Mouse (Mus musculus) T-cell, adult 66 days (primary cell): Measurements from ENCODE around the gene Phf23. TPM values are rescaled to one million over a fixed set of nuclear protein-coding genes. Genes with fewer than 3 reads are reported as not detected.

Experiments
- total RNA-seq, 2 experiments: library from RNA; stranded (reverse); gene quantifications; 3 replicates in 1 of 2; 4 replicates in 1 of 2; pipeline ENCODE4 v1.2.4; 2023

Phf23 gene
- total RNA-seq: 10 to 100 TPM; 64.4 to 67.2 TPM

DNA sequence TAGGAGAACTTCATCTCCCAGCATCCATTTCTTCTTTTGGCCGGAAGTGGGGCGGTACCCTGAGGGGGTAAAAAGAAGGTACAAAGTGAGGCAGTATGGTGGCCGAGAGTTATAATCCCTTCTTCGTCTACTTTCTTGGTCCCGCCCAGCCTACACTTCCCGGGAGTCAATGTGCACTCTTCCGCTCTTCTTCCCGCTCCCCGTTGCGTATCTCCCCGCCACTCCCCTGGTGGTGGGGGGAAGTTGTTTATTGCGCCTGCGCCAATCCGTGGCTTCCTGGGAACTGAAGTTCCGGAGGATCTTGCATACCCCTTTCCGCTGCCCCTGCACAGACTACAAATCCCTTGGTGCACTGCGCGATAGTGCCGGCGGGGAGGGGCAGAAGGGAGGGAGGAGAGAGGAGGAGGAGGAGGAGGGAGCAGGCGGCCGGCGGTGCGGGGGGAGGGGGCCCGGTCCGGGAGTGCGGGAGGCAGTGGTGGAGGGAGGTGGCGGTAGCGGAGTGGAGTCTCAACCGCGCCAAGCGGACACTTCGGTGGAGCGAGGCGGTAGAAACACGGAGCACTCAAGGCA, at the start of gene Phf23:
TSS of gene Phf23 (plus strand) at position 387 of the 570 bp plus-strand sequence.

GRCm38 (mm10) chr11:69948066-69948762, 47.4 kb upstream of the Phf23 start, which contains the start of gene Slc2a4:
Slc2a4 (minus strand) TSS chr11:69948188.

GRCm38 (mm10) chr11:69964650-69965270, 30.8 kb upstream of the Phf23 start, which contains the start of gene Cldn7:
Cldn7 (plus strand) TSS chr11:69964779.

GRCm38 (mm10) chr11:69981141-69981762, 14.3 kb upstream of the Phf23 start, which contains the start of gene Ctdnep1:
Ctdnep1 (plus strand) TSS chr11:69981156.

DNA sequence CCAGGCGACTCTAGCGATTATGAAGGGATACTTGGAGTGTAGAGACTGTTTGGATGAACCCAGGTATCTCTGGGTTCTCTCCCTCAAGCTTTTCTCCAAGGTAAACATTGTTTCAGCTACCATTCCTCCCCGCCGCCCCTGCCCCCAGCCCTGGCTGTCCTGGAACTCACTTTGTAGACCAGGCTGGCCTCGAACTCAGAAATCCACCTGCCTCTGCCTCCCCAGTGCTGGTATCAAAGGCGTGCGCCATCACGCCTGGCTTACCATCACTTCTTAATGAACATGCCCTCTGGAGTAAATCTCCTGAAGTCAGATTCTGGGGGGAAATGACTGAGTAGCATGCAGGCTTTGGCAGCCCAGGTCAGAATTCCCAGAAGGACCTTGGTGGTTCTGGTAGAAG, 13.4 kb upstream of the Phf23 start, which contains the start of gene Elp5:
TSS of gene Elp5 (minus strand) at position 293 of the 400 bp plus-strand sequence.

GRCm38 (mm10) chr11:69990850-69991691, 4.5 kb upstream of the Phf23 start, which contains the start of gene Gabarap:
Gabarap (plus strand) TSS chr11:69991143.

GRCm38 (mm10) chr11:70000396-70000898, 4.9 kb downstream of the Phf23 start, which contains the start of gene Dvl2:
Dvl2 (plus strand) TSS chr11:70000595.

GRCm38 (mm10) chr11:70014880-70015558, 19.4 kb downstream of the Phf23 start, which contains the start of gene Acadvl:
Acadvl (minus strand) TSS chr11:70015411.

GRCm38 (mm10) chr11:70016669-70017068, 21.1 kb downstream of the Phf23 start, which contains the start of gene Dlg4:
Dlg4 (plus strand) TSS chr11:70016942.

Other genes starting within 250 kb of the Phf23 start
- gene Polr2a, start 237.1 kb upstream of the Phf23 start, total RNA-seq: 100 to 1,000 TPM; 156 to 172 TPM
- gene Slc35g3, start 233.8 kb upstream of the Phf23 start, total RNA-seq: not detected
- 10 to 100 TPM; 46.9 to 48.0 TPM for gene Zbtb4, start 229.9 kb upstream of the Phf23 start, total RNA-seq
- gene Chrnb1, start 199.8 kb upstream of the Phf23 start, total RNA-seq: 1 to 10 TPM; 3.7 to 4.6 TPM
- gene Fgf11, start 193.9 kb upstream of the Phf23 start, total RNA-seq: not detected
- gene Tmem102, start 190.2 kb upstream of the Phf23 start, total RNA-seq: not detected
- gene Gm39566, start 180.5 kb upstream of the Phf23 start, total RNA-seq: not detected
- gene Spem2, start 177.3 kb upstream of the Phf23 start, total RNA-seq: not detected
- not detected for gene Spem1, start 173.6 kb upstream of the Phf23 start, total RNA-seq
- gene Nlgn2, start 158.0 kb upstream of the Phf23 start, total RNA-seq: 1 to 10 TPM in 1 of 2 experiments, under 1 TPM in 1; 0.95 to 1.3 TPM
- 10 to 100 TPM; 18.6 to 19.6 TPM for gene Tmem256, start 157.3 kb upstream of the Phf23 start, total RNA-seq
- 10 to 100 TPM; 13.7 to 17.8 TPM for gene Plscr3, start 149.4 kb upstream of the Phf23 start, total RNA-seq
- not detected for gene Tnk1, start 137.0 kb upstream of the Phf23 start, total RNA-seq
- not detected for gene Tmem95, start 117.8 kb upstream of the Phf23 start, total RNA-seq
- 1 to 10 TPM; 1.5 to 2.1 TPM for gene Kctd11, start 114.4 kb upstream of the Phf23 start, total RNA-seq
- 100 to 1,000 TPM; 462 TPM for gene Acap1, start 100.2 kb upstream of the Phf23 start, total RNA-seq
- gene 2810408A11Rik, start 94.8 kb upstream of the Phf23 start, total RNA-seq: 1 to 10 TPM; 3.5 to 3.6 TPM
- 10 to 100 TPM; 64.4 to 66.0 TPM for gene Neurl4, start 94.7 kb upstream of the Phf23 start, total RNA-seq
- 100 to 1,000 TPM; 132 to 133 TPM for gene Gps2, start 81.9 kb upstream of the Phf23 start, total RNA-seq
- gene Eif5a, start 73.8 kb upstream of the Phf23 start, total RNA-seq: 100 to 1,000 TPM; 389 to 417 TPM
- gene Ybx2, start 60.0 kb upstream of the Phf23 start, total RNA-seq: not detected
- not detected for gene Slc2a4, start 47.6 kb upstream of the Phf23 start, total RNA-seq
- gene Cldn7, start 31.0 kb upstream of the Phf23 start, total RNA-seq: not detected
- 100 to 1,000 TPM; 113 to 123 TPM for gene Ctdnep1, start 14.6 kb upstream of the Phf23 start, total RNA-seq
- gene Elp5, start 13.3 kb upstream of the Phf23 start, total RNA-seq: 10 to 100 TPM; 36.1 to 48.5 TPM
- 100 to 1,000 TPM; 182 to 187 TPM for gene Gabarap, start 4.6 kb upstream of the Phf23 start, total RNA-seq
- 10 to 100 TPM; 40.8 to 42.1 TPM for gene Dvl2, start 4.8 kb downstream of the Phf23 start, total RNA-seq
- 10 to 100 TPM; 62.0 to 75.3 TPM for gene Acadvl, start 19.6 kb downstream of the Phf23 start, total RNA-seq
- 10 to 100 TPM; 36.4 to 38.1 TPM for gene Dlg4, start 21.2 kb downstream of the Phf23 start, total RNA-seq
- not detected for gene Asgr1, start 58.3 kb downstream of the Phf23 start, total RNA-seq
- not detected for gene Asgr2, start 96.9 kb downstream of the Phf23 start, total RNA-seq
- not detected for gene Mgl2, start 134.6 kb downstream of the Phf23 start, total RNA-seq
- gene Clec10a, start 160.4 kb downstream of the Phf23 start, total RNA-seq: under 1 TPM in 1 of 2 experiments, not detected in 1; 0.99 TPM
- not detected for gene Slc16a11, start 217.0 kb downstream of the Phf23 start, total RNA-seq
- 1 to 10 TPM; 2.6 to 3.1 TPM for gene Slc16a13, start 225.3 kb downstream of the Phf23 start, total RNA-seq
- under 1 TPM in 1 of 2 experiments, not detected in 1; 0.15 TPM for gene Bcl6b, start 234.0 kb downstream of the Phf23 start, total RNA-seq
- 10 to 100 TPM; 67.4 to 73.0 TPM for gene 0610010K14Rik, start 242.1 kb downstream of the Phf23 start, total RNA-seq
- gene Gm21988, start 244.1 kb downstream of the Phf23 start, total RNA-seq: 1 to 10 TPM; 3.9 to 5.7 TPM
- 10 to 100 TPM; 70.1 TPM for gene Rnasek, start 244.1 kb downstream of the Phf23 start, total RNA-seq